In genomic region chr14:34371763-34372162, GRCm38 (mm10) we compare ENCODE assay signal across 18 mouse cellular contexts. TPM values are rescaled to one million over a fixed set of nuclear protein-coding genes. Genes with fewer than 3 reads are reported as not detected.
"Had no signal": no experiment of that assay in that cellular context is flagged by ENCODE, and none has a peak within 500 bp of the region (broad histone marks: within the 10 kb centered on the region; RNA-seq: fewer than 3 reads in every experiment).

No protein-coding gene starts in this region.

- H3K27ac ChIP-seq: limb, embryonic 15.5 days; liver, embryonic 15.5 days; midbrain, embryonic 15.5 days had no signal

- ATAC-seq: midbrain, embryonic 15.5 days had no signal

- H3K4me1 ChIP-seq: liver, embryonic 15.5 days; midbrain, embryonic 15.5 days had no signal

- H3K9me3 ChIP-seq: limb, embryonic 15.5 days; liver, embryonic 15.5 days; midbrain, embryonic 15.5 days had no signal

- H3K36me3 ChIP-seq: limb, embryonic 15.5 days; liver, embryonic 15.5 days; midbrain, embryonic 15.5 days had no signal

- H3K4me3 ChIP-seq: limb, embryonic 15.5 days; liver, embryonic 15.5 days; midbrain, embryonic 15.5 days had no signal

- H3K4me2 ChIP-seq: limb, embryonic 15.5 days; liver, embryonic 15.5 days; lung, embryonic 14.5 days; midbrain, embryonic 11.5 days; midbrain, embryonic 15.5 days had no signal

- H3K9ac ChIP-seq: limb, embryonic 15.5 days; liver, embryonic 15.5 days; lung, embryonic 14.5 days; midbrain, embryonic 15.5 days had no signal

- DNase-seq: kidney, adult 8-10 months; kidney, postnatal 25 days; lung, embryonic 14.5 days; lung, postnatal 10 days; lung, postnatal 4 days; right cerebral cortex, postnatal 14 days; thymus, postnatal 36 days had no signal

- H3K27me3 ChIP-seq: limb, embryonic 15.5 days; liver, embryonic 15.5 days; midbrain, embryonic 15.5 days had no signal

RNA-seq across cellular contexts. Expression of gene Sncg, which starts 2.8 kb away (rescaled TPM):
- total RNA-seq: megakaryocyte, adult 5-6 weeks; monocyte, adult 5-6 weeks had no signal

RNA-seq across cellular contexts. Expression of gene Mmrn2, which starts 3.5 kb away (rescaled TPM):
- total RNA-seq: megakaryocyte, adult 5-6 weeks; monocyte, adult 5-6 weeks had no signal

RNA-seq across cellular contexts. Expression of gene Fam25c, which starts 16.5 kb away (rescaled TPM):
- total RNA-seq: layer of hippocampus, postnatal 25 days; left cerebral cortex, postnatal 25 days; megakaryocyte, adult 5-6 weeks; monocyte, adult 5-6 weeks had no signal
- polyA plus RNA-seq: intestine, embryonic 14.5 days; limb, embryonic 11.5 days; lung, embryonic 14.5 days; midbrain, embryonic 11.5 days; midbrain, embryonic 15.5 days; spleen, adult 2 months had no signal
